Mouse (Mus musculus): Measurements from ENCODE around the gene Acvr1b. TPM values are rescaled to one million over a fixed set of nuclear protein-coding genes. Genes with fewer than 3 reads are reported as not detected.

Gene Acvr1b
- polyA plus RNA-seq, 1 experiment from 2014 or later: 5.4 TPM

DNA sequence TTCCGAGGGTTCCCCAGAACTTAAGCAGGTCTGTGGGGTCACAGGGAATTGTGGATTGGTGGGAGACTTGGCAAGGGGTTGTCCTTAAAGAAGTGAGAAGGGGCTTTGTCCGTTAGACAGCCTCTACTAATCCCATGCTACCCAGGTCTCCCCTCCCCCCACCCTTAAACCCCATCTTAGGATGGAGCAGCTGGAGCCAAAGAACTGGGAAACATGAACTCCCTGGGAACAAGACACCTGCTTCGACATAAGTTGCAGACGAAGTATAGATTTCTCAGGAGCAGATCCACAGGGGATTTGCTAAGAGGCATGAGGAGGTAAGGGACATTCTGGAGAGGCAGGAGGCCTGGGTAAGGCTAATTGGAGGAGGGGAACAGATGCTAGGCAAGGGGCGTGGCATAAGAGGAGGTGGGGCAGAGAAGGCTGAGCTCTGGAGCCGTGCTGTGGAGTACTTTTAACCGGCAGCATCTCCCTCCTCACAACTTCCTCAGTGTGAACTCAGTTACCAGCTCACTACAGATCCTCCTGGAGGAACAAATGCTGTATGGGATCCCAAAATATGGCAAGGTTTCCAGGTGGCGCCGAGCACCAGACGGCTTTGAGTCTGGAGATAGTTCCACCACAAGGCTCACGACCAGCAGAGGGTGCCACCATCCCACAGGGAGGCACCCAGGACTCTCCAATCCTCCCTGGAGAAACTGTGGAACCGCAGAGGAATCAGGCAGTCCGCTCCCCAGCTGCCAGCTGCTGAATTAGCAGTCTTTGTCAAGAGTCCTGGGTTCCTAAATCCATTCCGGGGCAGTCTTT is 47.6 kb downstream of the Acvr1b start:
- H3K4me3 ChIP-seq: peak overlapping the region; percentile 78
- H3K4me1 ChIP-seq: peaks cover 61% of the 10 kb centered on the region
- peak; percentile 83 for DNase-seq (ENCODE audit: low spot score)
- WGBS: under 1% methylated on average over 14 of the region's 14 CpGs
- H3K9me3 ChIP-seq (replicated peaks): no peaks in the 10 kb centered on the region
- peak overlapping the region; percentile 90 for H3K27ac ChIP-seq (replicated peaks)
- no peaks in the 10 kb centered on the region for H3K36me3 ChIP-seq
- peaks cover 43% of the 10 kb centered on the region for H3K27me3 ChIP-seq (ENCODE audit: low read depth, poor library complexity, severe bottlenecking)

DNA sequence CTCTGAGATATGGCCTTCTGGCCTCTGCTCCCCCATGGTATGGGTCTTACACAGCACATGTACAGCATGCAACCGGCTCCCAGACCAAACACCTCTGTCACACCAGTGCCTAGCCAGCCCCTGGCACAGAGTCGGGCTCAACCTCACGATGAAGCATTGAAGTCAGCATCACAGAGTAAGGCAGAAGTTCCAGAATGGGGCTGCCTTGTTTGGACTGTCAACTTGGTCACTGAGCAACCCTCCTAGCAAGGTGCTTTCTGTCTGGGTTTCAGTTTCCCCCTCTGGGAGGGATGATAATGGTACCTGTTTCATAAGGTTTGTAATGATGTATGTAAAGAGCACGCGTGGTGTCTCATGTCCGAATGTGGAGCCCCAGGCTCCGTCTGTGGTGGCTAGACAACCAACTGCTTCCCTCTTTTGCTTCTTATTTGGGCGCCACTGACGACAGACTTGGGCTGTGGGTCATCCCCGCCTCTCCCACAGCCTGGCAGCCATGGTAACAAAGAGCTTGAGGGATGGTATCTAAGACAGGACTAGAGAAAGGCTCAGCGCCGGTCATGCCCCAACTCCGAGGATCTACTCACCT is 49.1 kb downstream of the Acvr1b start:
- Histone ChIP-seq H3K36me3 (0 out of 2 replicates have a peak, but pooled peaks cover 2% of the 10 kb centered on the region), H3K27ac (replicated peaks) (peak overlapping the region; percentile 90), H3K9me3 (replicated peaks) (no peaks in the 10 kb centered on the region), H3K27me3 (ENCODE audit: low read depth, poor library complexity, severe bottlenecking) (peaks cover 48% of the 10 kb centered on the region), H3K4me3 (peak overlapping the region; percentile 78), H3K4me1 (peaks cover 75% of the 10 kb centered on the region)
- peak; percentile 45 for DNase-seq (ENCODE audit: low spot score)
- whole genome bisulfite sequencing: 42% methylated on average over 13 of the region's 13 CpGs

DNA sequence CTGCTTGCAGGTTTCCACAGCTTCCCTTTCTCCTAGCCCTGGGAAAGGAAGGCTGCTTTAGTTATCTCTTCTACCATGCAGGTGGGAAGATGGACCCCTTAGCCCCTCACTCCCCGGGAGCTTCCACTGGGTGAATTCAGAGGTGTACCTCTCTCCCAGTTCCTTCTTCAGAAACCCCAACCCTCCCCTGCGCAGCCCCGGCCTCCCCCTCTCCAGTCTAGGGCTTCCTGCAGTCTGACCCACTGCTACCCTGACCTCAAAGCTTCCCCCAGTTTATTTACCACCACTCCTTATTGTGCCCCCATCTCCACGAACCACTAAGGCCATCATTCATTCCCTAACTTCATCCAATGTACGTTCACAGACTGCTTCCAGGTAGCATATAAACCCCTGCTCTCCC is 49.7 kb downstream of the Acvr1b start:
- Histone ChIP-seq H3K4me3 (peak overlapping the region; percentile 78), H3K27ac (replicated peaks) (peak overlapping the region; percentile 90), H3K27me3 (ENCODE audit: low read depth, poor library complexity, severe bottlenecking) (peaks cover 48% of the 10 kb centered on the region), H3K4me1 (peaks cover 81% of the 10 kb centered on the region), H3K36me3 (peaks cover 3% of the 10 kb centered on the region; the same call in 1 of the 2 replicates), H3K9me3 (replicated peaks) (no peaks in the 10 kb centered on the region)
- 11% methylated on average over 5 of the region's 5 CpGs for WGBS
- DNase-seq (ENCODE audit: low spot score): no peak

DNA sequence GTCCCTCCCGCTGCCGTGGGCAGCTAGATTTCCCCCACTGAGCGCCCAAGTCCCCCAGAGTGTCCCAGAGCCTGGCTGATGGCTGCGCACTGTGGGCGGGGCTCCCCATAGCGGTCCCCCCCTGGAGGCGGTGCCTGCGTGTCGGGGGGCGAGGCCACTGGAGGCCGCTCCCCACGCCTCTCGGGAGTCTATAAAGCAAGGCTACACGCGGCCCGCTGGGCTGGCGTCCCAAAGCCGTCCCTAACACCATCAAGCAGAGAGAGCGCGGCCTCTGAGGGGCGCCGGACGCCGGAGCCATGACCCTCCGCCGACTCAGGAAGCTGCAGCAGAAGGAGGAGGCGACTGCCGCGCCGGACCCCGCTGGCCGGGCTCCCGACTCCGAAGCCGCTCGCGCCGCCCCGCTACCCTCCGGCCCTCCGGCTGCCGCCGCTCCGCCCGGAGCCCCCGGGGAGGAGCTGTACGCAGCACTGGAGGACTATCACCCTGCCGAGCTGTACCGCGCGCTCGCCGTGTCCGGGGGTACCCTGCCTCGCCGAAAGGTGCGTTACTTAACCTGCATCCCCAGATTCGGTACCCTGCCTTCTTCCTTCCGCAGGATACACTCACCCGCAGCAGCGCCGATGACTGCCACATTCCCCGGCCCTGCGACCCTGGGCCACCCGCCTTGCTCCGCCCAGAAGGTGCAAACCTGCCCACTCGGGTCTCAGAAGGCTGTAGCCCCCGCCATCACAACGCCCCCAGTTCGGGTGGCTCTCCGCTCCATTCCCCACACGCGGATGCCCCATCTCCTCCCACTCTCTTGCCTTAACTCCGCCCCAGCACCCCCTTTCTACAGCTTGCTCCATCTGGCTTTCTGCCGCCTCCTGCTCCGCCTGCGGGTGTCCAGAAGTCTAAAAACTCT is 50.4 kb downstream of the Acvr1b start, which contains the start of gene Grasp:
Grasp (plus strand) TSS at position 183 of the 901 bp plus-strand sequence.
- under 1% methylated on average over 77 of the region's 77 CpGs for WGBS
- DNase-seq (ENCODE audit: low spot score): peak; percentile 86
- Histone ChIP-seq H3K27me3 (ENCODE audit: low read depth, poor library complexity, severe bottlenecking) (peaks cover 48% of the 10 kb centered on the region), H3K4me1 (peaks cover 81% of the 10 kb centered on the region), H3K9me3 (replicated peaks) (no peaks in the 10 kb centered on the region), H3K36me3 (peaks cover 10% of the 10 kb centered on the region), H3K27ac (replicated peaks) (peak within 1 kb of the TSS; percentile 90), H3K4me3 (peak within 1 kb of the TSS; percentile 78)

DNA sequence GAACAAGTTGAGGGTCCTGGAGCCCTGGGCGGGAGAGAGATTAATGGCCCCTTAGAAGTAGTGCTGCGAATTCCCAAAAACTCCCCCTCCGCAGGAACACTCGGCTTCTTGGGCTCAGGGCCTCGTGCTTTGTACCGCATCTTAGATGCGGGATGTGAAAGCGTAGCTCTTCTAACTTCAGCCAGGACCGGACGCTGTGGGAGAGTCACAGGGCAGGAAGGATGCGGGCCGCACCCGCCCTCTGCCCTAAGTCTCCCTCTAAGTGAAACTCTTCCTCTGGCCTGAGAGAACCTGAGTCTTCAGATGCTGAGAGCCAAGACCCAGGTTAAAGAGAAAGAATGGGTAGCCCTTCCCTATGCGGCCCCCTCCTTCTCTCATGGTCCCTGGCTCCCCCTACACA is 51.1 kb downstream of the Acvr1b start:
- WGBS: 3% methylated on average over 14 of the region's 14 CpGs
- no peak for DNase-seq (ENCODE audit: low spot score)
- H3K4me1 ChIP-seq: peaks cover 76% of the 10 kb centered on the region

DNA sequence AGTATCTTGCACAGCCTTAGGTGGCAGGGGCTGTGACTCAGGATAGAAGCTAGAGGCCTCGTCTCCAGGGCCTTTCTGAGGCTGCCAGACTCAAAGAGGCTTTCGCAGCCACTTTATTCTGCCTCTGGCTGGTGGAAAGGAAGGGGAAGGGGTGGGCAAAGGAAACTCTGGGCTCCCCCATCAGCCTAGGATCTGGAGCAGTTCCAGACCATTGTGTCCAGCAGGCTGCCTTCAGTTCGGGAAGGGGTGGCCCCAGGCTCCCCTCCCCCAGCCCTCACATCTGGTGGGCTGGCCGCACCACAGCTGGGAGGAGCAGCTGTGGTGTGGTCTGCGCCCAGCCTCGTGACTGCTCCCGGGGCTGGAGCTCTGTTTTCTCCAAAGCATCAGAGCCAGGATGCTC is 54.1 kb downstream of the Acvr1b start:
- Histone ChIP-seq H3K36me3 (peaks cover 42% of the 10 kb centered on the region), H3K4me1 (peaks cover 59% of the 10 kb centered on the region), H3K27ac (replicated peaks) (0 out of 2 replicates have a peak overlapping the region, but pooled peaks have one; percentile 7), H3K4me3 (peak overlapping the region; percentile 11; the same call in 1 of the 2 replicates), H3K27me3 (ENCODE audit: low read depth, poor library complexity, severe bottlenecking) (peaks cover 60% of the 10 kb centered on the region), H3K9me3 (replicated peaks) (peaks cover 6% of the 10 kb centered on the region)
- 18% methylated on average over 7 of the region's 7 CpGs for WGBS
- peak; percentile 34 for DNase-seq (ENCODE audit: low spot score)

More for the DNA sequence above, 51.1 kb downstream of the Acvr1b start:
- Histone ChIP-seq H3K36me3 (peaks cover 17% of the 10 kb centered on the region), H3K4me3 (peak overlapping the region; percentile 78), H3K9me3 (replicated peaks) (no peaks in the 10 kb centered on the region), H3K27me3 (ENCODE audit: low read depth, poor library complexity, severe bottlenecking) (peaks cover 48% of the 10 kb centered on the region), H3K27ac (replicated peaks) (peak overlapping the region; percentile 90)

DNA sequence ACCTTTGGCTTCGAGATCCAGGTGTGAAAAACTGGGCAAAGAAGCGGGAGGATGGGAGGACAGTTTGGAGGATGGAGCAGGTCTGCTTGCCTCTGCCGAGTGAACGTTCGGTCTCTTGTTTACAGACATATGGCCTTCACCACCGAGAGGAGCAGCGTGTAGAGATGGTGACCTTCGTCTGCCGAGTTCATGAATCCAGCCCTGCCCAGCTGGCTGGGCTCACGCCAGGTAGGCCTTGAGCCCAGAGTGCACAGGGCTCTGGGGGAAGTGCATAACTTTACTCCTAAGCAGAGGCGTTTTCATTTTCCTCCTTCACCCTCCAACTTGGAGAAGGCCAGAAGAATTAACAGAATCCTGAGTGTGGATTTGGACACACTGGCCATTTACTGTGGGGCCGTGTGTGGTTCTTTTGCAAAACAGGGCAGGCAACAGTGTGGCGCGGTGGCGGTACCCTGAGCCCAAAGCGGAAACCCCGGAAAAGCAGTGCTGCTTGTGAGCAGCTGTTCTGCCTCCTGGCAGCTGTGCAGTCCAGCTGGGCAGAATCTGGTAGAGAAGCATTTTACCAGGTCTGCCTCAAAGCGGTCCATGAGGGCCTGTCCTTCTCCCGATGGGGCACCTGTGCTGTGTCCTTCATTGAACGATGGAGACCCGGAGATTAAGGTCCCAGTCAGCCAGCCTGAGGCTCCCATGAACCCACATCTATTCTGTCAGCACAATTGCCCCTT is 55.2 kb downstream of the Acvr1b start:
- no peak for DNase-seq (ENCODE audit: low spot score)

DNA sequence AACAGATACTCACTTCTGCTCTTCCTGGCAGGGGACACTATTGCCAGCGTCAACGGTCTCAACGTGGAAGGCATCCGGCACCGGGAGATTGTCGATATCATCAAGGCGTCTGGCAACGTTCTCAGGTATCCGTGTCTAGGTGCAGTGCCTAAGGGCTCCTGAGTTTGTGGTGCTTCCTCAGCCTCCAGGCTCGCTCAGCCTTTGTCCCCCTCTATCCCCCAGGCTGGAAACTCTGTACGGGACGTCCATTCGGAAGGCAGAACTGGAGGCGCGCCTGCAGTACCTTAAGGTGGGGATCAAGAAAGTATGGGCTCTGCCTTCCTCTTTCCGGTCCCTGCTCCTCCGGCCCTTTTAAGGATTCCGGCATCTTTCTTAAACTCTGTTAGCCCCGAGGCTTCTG is 56.6 kb downstream of the Acvr1b start:
- Histone ChIP-seq H3K4me3 (no peak overlapping the region), H3K27ac (replicated peaks) (no peak overlapping the region), H3K27me3 (ENCODE audit: low read depth, poor library complexity, severe bottlenecking) (peaks cover 50% of the 10 kb centered on the region)

More for the DNA sequence above, 55.2 kb downstream of the Acvr1b start:
- peaks cover 42% of the 10 kb centered on the region for H3K36me3 ChIP-seq
- H3K27me3 ChIP-seq (ENCODE audit: low read depth, poor library complexity, severe bottlenecking): peaks cover 55% of the 10 kb centered on the region
- peaks cover 58% of the 10 kb centered on the region for H3K4me1 ChIP-seq
- 93% methylated on average over 21 of the region's 21 CpGs for WGBS
- no peak overlapping the region for H3K4me3 ChIP-seq
- peaks cover 6% of the 10 kb centered on the region for H3K9me3 ChIP-seq (replicated peaks)
- no peak overlapping the region for H3K27ac ChIP-seq (replicated peaks)

DNA sequence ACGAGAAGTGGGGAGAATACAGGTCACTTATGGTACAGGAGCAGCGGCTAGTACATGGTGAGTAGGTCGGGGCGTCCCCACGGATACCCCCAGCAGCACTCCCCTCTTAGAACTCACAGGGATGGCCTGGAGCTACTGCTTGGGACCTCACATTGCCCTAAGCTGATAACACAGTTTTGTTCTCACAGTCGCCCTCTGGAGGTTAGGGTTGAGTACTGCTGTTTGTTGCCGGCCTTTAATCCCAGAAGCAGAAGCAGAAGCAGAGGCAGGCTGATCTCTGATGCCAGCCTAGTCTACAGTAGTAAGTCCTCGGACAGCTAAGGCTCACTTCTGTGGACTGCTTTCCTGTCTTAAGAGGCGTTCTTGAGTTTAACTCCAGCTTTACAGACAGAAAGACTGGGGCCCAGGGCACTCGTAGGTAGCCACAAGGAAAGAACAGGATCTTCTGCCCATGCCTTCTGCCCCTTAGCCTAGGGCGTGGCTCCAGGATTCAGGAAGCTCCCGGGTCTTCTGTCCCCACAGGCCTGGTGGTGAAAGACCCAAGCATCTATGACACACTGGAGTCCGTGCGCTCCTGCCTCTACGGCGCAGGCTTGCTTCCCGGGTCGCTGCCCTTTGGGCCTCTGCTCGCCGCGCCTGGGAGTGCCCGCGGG is 57.3 kb downstream of the Acvr1b start:
- Histone ChIP-seq H3K4me1 (peaks cover 56% of the 10 kb centered on the region), H3K27ac (replicated peaks) (peak overlapping the region; percentile 17; the same call in 1 of the 2 replicates), H3K9me3 (replicated peaks) (peaks cover 6% of the 10 kb centered on the region), H3K36me3 (peaks cover 42% of the 10 kb centered on the region), H3K4me3 (peak overlapping the region; percentile 32), H3K27me3 (ENCODE audit: low read depth, poor library complexity, severe bottlenecking) (peaks cover 50% of the 10 kb centered on the region)
- no peak for DNase-seq (ENCODE audit: low spot score)
- 74% methylated on average over 23 of the region's 23 CpGs for WGBS

More for the DNA sequence above, 56.6 kb downstream of the Acvr1b start:
- no peak for DNase-seq (ENCODE audit: low spot score)
- H3K36me3 ChIP-seq: peaks cover 42% of the 10 kb centered on the region
- WGBS: 93% methylated on average over 19 of the region's 19 CpGs
- peaks cover 49% of the 10 kb centered on the region for H3K4me1 ChIP-seq
- H3K9me3 ChIP-seq (replicated peaks): peaks cover 6% of the 10 kb centered on the region

DNA sequence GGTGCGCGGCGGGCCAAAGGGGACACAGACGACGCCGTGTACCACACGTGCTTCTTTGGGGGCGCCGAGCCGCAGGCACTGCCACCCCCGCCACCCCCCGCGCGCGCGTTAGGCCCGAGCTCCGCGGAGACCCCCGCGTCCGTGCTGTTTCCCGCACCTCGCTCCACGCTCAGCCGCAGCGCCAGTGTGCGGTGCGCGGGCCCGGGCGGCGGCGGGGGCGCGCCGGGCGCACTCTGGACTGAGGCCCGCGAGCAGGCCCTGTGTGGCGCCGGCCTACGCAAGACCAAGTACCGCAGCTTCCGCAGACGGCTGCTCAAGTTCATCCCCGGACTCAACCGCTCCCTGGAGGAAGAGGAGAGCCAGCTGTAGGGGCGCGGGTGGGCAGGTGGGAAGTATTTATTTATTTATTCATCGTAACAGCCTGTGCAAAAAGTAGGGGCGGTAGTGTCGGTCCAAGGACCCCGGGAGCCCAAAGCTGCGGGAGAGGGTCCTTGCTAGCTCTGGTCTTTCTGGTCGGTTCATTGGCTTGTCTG is 57.8 kb downstream of the Acvr1b start:
- DNase-seq (ENCODE audit: low spot score): no peak
- H3K9me3 ChIP-seq (replicated peaks): peaks cover 6% of the 10 kb centered on the region
- peaks cover 42% of the 10 kb centered on the region for H3K36me3 ChIP-seq
- peaks cover 44% of the 10 kb centered on the region for H3K27me3 ChIP-seq (ENCODE audit: low read depth, poor library complexity, severe bottlenecking)
- peak overlapping the region; percentile 17; the same call in 1 of the 2 replicates for H3K27ac ChIP-seq (replicated peaks)
- WGBS: 68% methylated on average over 56 of the region's 56 CpGs
- H3K4me1 ChIP-seq: peaks cover 55% of the 10 kb centered on the region
- peak overlapping the region; percentile 32 for H3K4me3 ChIP-seq

DNA sequence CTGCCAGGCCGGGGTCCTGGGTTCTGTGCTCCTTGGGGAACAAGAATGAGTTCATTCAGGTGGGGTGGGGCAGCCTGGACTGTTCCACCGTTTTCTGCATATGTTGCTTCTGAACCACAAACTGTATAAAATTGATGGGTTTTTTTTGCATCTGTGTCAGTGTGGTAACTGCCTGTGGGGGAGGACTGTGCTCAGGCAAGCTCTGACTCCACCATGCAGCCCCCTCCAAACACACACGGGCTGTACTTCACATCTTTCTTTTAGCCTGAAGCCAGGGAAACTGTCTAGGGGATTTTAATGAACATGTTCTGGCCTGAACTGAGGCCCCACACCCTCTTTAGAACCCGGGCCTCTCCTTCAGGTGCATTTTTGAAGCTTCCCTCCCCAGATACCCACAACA is 58.7 kb downstream of the Acvr1b start:
- H3K36me3 ChIP-seq: peaks cover 42% of the 10 kb centered on the region
- no peak for DNase-seq (ENCODE audit: low spot score)
- H3K9me3 ChIP-seq (replicated peaks): peaks cover 6% of the 10 kb centered on the region
- WGBS: 81% methylated on average over 4 of the region's 4 CpGs
- peaks cover 46% of the 10 kb centered on the region for H3K4me1 ChIP-seq
- H3K27ac ChIP-seq (replicated peaks): no peak overlapping the region
- H3K4me3 ChIP-seq: no peak overlapping the region
- peaks cover 49% of the 10 kb centered on the region for H3K27me3 ChIP-seq (ENCODE audit: low read depth, poor library complexity, severe bottlenecking)

Data from midbrain, embryonic 10.5 days (tissue).